Mouse (Mus musculus) forebrain, embryonic 14.5 days (tissue): Measurements from ENCODE around the gene Zfx. TPM values are rescaled to one million over a fixed set of nuclear protein-coding genes. Genes with fewer than 3 reads are reported as not detected.
A peak's percentile ranks its signal among the peaks of the same experiment; 100 is the strongest.

Source experiments
- ATAC-seq: fragments of 200-750 bp; cut with Nextera tagmentation; 2 replicates; pipeline ENCODE4 v1.8.0; 2017; ENCODE audit warnings: mild to moderate bottlenecking, moderate library complexity
- DNase-seq: peaks from one replicate; pipeline ENCODE4 v3.0.0-alpha.2; 2015; ENCODE audit warnings: low spot score
- H3K27ac ChIP-seq: fragments of 300-500 bp; sonication (generic); 2 replicates; pipeline ENCODE4 v1.5.1; 2014; ENCODE audit warnings: low read depth, mild to moderate bottlenecking, control low read depth, low read length, moderate library complexity
- H3K27me3 ChIP-seq: fragments of 300-500 bp; sonication (generic); replicated peaks from 2 replicates; pipeline ENCODE4 v1.6.1; 2014; ENCODE audit warnings: low read length, control low read depth, mixed read lengths; ENCODE audit not compliant: control insufficient read depth, insufficient read depth
- H3K36me3 ChIP-seq: fragments of 300-500 bp; sonication (generic); 2 replicates; pipeline ENCODE4 v1.6.1; 2014; ENCODE audit warnings: low read length, control low read depth; ENCODE audit not compliant: control insufficient read depth, insufficient read depth
- H3K4me1 ChIP-seq: fragments of 300-500 bp; sonication (generic); 2 replicates; pipeline ENCODE4 v1.6.1; 2014; ENCODE audit warnings: antibody characterized with exemption, low read length, control low read depth; ENCODE audit not compliant: control insufficient read depth, insufficient read depth
- H3K4me2 ChIP-seq: fragments of 300-500 bp; sonication (generic); 2 replicates; pipeline ENCODE4 v1.6.1; 2014; ENCODE audit warnings: mild to moderate bottlenecking, control low read depth, low read length
- H3K4me3 ChIP-seq: fragments of 300-500 bp; sonication (generic); 2 replicates; pipeline ENCODE4 v1.5.1; 2014; ENCODE audit warnings: low read depth, low read length, control low read depth
- H3K9ac ChIP-seq: fragments of 300-500 bp; sonication (generic); 2 replicates; pipeline ENCODE4 v1.6.1; 2014; ENCODE audit warnings: mild to moderate bottlenecking, low read length, control low read depth, moderate library complexity
- H3K9me3 ChIP-seq: fragments of 300-500 bp; sonication (generic); replicated peaks from 2 replicates; pipeline ENCODE4 v1.6.1; 2016; ENCODE audit warnings: low read length, control low read depth, mixed read lengths; ENCODE audit not compliant: control insufficient read depth
- WGBS: fragments of 180-500 bp; shearing (Covaris S2); extraction: QIAGEN DNeasy Blood & Tissue Kit; methylation state at CpG from one replicate; pipeline ENCODE4 v1.1.7; 2014; 5-methylcytosine and 5-hydroxymethylcytosine counted together
- polyA plus RNA-seq: library from polyadenylated mRNA; unstranded; fragments of >200 nt; fragmentation: Nextera tagmentation; extraction: Ambion mirVana; gene quantifications from 2 replicates; pipeline ENCODE4 v1.2.1, GENCODE M21; 2014

Gene Zfx
- polyA plus RNA-seq: 26.0 and 38.8 TPM in 2 replicates

DNA sequence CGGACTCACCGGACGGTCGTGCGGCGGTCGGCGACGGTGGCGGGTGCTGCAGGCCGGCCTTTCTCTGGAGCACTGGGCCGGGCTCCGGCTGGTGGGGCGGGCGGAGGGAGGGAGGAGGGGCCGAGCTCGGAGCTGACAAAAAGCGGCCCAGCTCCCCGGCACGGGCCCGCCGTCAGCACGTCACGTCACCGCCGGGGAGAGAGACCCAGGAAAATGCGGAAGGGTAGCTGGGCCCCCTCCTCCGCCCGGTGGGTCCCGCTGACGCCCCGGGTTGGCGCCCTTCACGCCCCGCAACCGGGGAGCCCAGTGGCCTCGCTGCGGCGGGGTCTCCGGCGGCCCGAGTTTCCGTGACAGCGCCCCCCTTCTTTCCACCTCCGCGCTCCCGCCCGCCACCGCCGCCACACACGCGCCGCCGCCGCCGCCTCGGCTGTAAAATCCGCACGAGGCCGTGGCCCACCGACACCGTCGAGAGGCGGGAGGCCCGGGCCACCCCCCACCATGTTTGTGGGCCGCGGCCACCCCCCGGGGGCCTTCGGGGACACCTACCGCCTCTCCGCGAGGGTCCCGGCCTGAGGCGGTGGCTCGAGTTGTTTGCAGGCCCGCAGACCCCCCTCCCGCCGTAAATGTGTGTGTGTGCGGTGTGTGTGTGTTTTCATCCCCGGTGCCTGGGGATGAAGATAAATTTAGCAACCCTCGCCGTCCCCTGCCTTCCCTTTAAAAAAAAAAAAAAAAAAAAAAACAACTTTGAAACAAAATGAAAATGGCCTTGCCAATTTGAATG, at the start of gene Zfx:
Gene Zfx (minus strand): TSS at position 644 of the 781 bp plus-strand sequence.
- DNase-seq (peak; percentile 70), ATAC-seq (peak; percentile 84)
- H3K4me1 ChIP-seq: no peaks in the 10 kb centered on the region
- H3K4me2 ChIP-seq: peak within 1 kb of the TSS; percentile 65
- peak within 1 kb of the TSS; percentile 55 for H3K4me3 ChIP-seq
- 44% methylated on average over 41 of the region's 82 CpGs for WGBS
- H3K9ac ChIP-seq: peak within 1 kb of the TSS; percentile 88
- H3K27ac ChIP-seq: peak within 1 kb of the TSS; percentile 99
- no peaks in the 10 kb centered on the region; the same call in 1 of the 2 replicates for H3K9me3 ChIP-seq
- no peaks in the 10 kb centered on the region for H3K36me3 ChIP-seq
- H3K27me3 ChIP-seq: no peaks in the 10 kb centered on the region

- Histone ChIP-seq H3K4me3 (no peak overlapping the region), H3K4me2 (no peak overlapping the region), H3K9ac (no peak overlapping the region), H3K9me3 (no peaks in the 10 kb centered on the region), H3K27ac (no peak overlapping the region), H3K36me3 (no peaks in the 10 kb centered on the region), H3K4me1 (no peaks in the 10 kb centered on the region), H3K27me3 (0 out of 2 replicates have a peak, but pooled peaks cover 16% of the 10 kb centered on the region)
- DNase-seq (no peak), ATAC-seq (no peak)
- 75% methylated on average over 6 of the region's 6 CpGs for WGBS
Measured at GRCm38 (mm10) chrX:94169348-94169747, 45.8 kb upstream of the Zfx start.

GRCm38 (mm10) chrX:94152251-94152830, 28.8 kb upstream of the Zfx start:
- Histone ChIP-seq H3K36me3 (no peaks in the 10 kb centered on the region), H3K4me3 (no peak overlapping the region), H3K9ac (no peak overlapping the region), H3K4me2 (no peak overlapping the region), H3K4me1 (no peaks in the 10 kb centered on the region), H3K27me3 (peaks cover 35% of the 10 kb centered on the region), H3K9me3 (no peaks in the 10 kb centered on the region), H3K27ac (no peak overlapping the region)
- WGBS: 30% methylated on average over 11 of the region's 11 CpGs
- DNase-seq: no peak
- ATAC-seq: no peak

- no peaks in the 10 kb centered on the region for H3K36me3 ChIP-seq
- ATAC-seq (no peak), DNase-seq (no peak)
- H3K4me2 ChIP-seq: no peak overlapping the region
- no peak overlapping the region for H3K4me3 ChIP-seq
- H3K27ac ChIP-seq: no peak overlapping the region
- H3K9me3 ChIP-seq: no peaks in the 10 kb centered on the region
- 79% methylated on average over 19 of the region's 19 CpGs for WGBS
- no peak overlapping the region for H3K9ac ChIP-seq
- H3K27me3 ChIP-seq: peaks cover 38% of the 10 kb centered on the region
- H3K4me1 ChIP-seq: no peaks in the 10 kb centered on the region
Measured at GRCm38 (mm10) chrX:94150471-94150870, 27.0 kb upstream of the Zfx start.

DNA sequence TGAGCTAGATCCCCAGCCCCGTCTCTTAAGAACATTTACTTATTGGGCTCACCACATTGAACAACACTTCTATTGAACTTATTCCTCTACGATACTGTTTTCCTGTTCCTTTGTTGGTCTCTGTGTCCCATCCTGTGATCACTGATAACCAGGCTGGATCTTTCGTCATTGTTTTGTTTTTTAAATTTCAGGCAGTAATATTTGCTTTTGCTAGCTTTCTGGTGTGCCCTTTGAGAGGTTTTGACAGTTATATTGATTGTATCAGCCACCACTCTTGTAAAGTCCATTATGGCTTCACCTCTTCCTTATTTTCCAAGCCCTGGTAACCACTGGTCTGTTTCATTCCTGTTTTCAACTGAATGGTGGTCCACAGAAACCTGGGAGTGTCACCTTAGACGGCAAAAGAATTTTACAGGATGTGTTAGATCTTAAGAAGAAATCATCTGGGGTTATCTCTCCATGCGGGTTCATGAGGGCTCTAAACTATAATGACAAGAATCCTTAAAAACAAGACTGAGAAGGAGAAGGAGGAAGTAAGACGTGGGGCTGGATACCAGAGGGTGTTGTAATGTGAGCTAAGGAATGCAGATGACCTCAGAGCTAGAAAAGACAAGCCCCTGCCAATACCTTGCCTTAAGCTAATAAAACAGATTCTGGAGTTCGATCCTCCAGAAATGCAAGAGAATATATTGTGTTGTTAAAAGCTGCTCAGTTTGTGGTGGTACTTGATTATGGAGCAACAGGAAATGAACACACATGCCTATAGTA, 18.7 kb upstream of the Zfx start:
- no peaks in the 10 kb centered on the region for H3K4me1 ChIP-seq
- H3K36me3 ChIP-seq: no peaks in the 10 kb centered on the region
- no peak overlapping the region for H3K4me2 ChIP-seq
- no peak for DNase-seq
- H3K4me3 ChIP-seq: no peak overlapping the region
- 79% methylated on average over 7 of the region's 7 CpGs for WGBS
- peaks cover 28% of the 10 kb centered on the region for H3K27me3 ChIP-seq
- no peak overlapping the region for H3K27ac ChIP-seq
- no peak overlapping the region for H3K9ac ChIP-seq
- ATAC-seq: no peak
- no peaks in the 10 kb centered on the region for H3K9me3 ChIP-seq

- DNase-seq (no peak), ATAC-seq (no peak)
- Histone ChIP-seq H3K27me3 (peaks cover 24% of the 10 kb centered on the region), H3K9ac (no peak overlapping the region), H3K4me3 (no peak overlapping the region), H3K9me3 (no peaks in the 10 kb centered on the region), H3K36me3 (no peaks in the 10 kb centered on the region), H3K27ac (no peak overlapping the region), H3K4me2 (no peak overlapping the region), H3K4me1 (no peaks in the 10 kb centered on the region)
- 86% methylated on average over 1 of the region's 1 CpGs for WGBS
Measured at GRCm38 (mm10) chrX:94140080-94140479, 16.6 kb upstream of the Zfx start.

DNA sequence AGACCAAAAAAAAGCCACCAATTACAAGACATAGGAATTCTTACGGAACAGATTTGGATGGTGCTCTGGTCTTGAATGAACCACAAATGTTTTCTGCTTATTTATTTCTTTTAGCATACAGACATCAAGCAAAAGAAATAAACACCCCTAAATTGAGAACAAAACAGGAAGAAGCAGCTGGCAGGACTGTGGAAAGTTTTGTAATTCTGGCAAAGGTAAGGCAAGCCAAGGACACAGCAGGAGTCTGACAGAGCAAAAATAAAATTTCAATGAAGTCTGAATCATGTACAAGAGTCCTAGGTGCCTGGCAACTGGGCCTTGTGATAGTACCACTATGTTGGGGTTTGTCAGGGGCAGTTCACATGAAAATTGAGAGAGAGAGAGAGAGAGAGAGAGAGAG, 14.8 kb upstream of the Zfx start:
- WGBS: 89% methylated on average over 1 of the region's 1 CpGs
- Histone ChIP-seq H3K27me3 (peaks cover 18% of the 10 kb centered on the region), H3K4me3 (no peak overlapping the region), H3K4me1 (no peaks in the 10 kb centered on the region), H3K9me3 (no peaks in the 10 kb centered on the region), H3K36me3 (no peaks in the 10 kb centered on the region), H3K27ac (no peak overlapping the region), H3K9ac (no peak overlapping the region), H3K4me2 (no peak overlapping the region)
- DNase-seq: no peak
- ATAC-seq: no peak

DNA sequence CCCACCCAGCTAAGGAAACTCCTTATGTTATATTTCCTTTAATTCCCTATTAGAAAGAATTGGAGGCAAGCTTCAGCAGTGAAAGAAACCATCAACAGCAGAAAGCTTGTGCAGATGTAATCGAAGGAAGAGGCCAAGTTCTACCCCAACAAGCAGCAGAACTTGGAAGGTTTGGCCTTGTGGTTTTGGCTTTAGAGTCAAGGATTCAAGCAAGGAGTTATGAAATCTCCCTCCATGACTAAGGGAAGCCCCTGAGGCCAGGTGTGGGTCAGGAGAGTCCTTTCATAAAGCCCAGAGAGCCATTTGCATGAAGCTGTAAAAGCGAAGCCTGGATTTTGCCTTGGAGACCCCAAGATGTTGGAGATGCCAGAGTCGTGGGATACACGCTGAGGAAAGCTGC, 11.6 kb upstream of the Zfx start:
- no peak overlapping the region for H3K4me2 ChIP-seq
- no peak for DNase-seq

More for the DNA sequence above, 11.6 kb upstream of the Zfx start:
- H3K36me3 ChIP-seq: no peaks in the 10 kb centered on the region
- no peak for ATAC-seq
- no peaks in the 10 kb centered on the region for H3K4me1 ChIP-seq
- H3K9ac ChIP-seq: no peak overlapping the region
- H3K27ac ChIP-seq: no peak overlapping the region
- H3K4me3 ChIP-seq: no peak overlapping the region
- H3K27me3 ChIP-seq: peaks cover 17% of the 10 kb centered on the region; the same call in 1 of the 2 replicates
- H3K9me3 ChIP-seq: no peaks in the 10 kb centered on the region
- WGBS: 69% methylated on average over 4 of the region's 4 CpGs
